Mouse (Mus musculus): Measurements from ENCODE around the gene Nrde2. TPM values are rescaled to one million over a fixed set of nuclear protein-coding genes. Genes with fewer than 3 reads are reported as not detected.

Nrde2 gene
- polyA plus RNA-seq, 1 experiment from 2014 or later, result 15.7 TPM

DNA sequence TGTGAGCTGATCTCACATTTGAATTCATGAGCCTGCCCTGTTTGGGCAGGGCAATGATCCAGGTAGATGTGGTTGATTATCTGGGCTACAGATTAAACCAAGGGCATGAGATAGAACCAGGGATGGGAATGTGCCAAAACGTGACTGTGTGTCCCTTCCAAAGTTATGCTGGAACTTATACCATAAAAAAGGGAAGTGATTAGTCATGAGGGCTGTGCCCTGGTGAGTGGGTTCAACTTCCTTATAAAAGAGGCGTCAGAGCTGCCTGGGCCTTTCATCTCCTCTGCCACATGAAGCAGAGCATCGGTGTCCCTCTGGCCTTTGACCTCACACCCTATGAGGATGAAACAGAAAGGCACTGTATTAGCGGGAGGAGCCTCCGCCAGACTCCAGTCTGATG lies 24.5 kb upstream of the Nrde2 start:
- ATAC-seq, result no peak
- no peak overlapping the region for H3K27ac ChIP-seq (ENCODE audit: low read length)
- H3K9ac ChIP-seq (replicated peaks; ENCODE audit: low read depth, low read length), result no peak overlapping the region
- no peaks in the 10 kb centered on the region for H3K36me3 ChIP-seq (ENCODE audit: control insufficient read depth, insufficient read depth)
- WGBS, result 83% methylated on average over 5 of the region's 5 CpGs
- peaks cover 13% of the 10 kb centered on the region for H3K4me1 ChIP-seq (replicated peaks; ENCODE audit: control insufficient read depth, insufficient read depth, low read length)
- no peak overlapping the region for H3K4me3 ChIP-seq (replicated peaks; ENCODE audit: low read length)
- H3K4me2 ChIP-seq (ENCODE audit: low read length), result no peak overlapping the region
- H3K9me3 ChIP-seq (ENCODE audit: control insufficient read depth, low read length), result no peaks in the 10 kb centered on the region
- no peaks in the 10 kb centered on the region for H3K27me3 ChIP-seq (replicated peaks; ENCODE audit: control insufficient read depth, insufficient read depth, low read length)

DNA sequence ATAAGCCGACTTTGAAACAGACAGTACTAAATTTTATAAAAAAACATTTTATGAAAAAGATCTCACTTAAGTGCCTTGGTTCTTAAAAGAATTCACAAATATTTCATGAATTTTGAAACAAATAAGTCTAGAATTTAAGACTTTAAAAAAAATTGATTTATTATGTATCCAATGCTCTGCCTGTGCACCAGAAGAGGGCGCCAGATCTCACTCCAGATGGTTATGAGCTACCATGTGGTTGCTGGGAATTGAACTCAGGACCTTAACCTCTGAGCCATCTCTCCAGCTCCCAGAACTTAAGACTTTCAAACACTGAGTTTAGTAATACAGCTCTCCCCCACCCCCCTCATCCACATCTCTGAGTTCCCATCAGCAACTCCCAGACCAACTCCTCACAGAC lies 23.2 kb upstream of the Nrde2 start:
- H3K9ac ChIP-seq (replicated peaks; ENCODE audit: low read depth, low read length), result no peak overlapping the region
- H3K4me1 ChIP-seq (replicated peaks; ENCODE audit: control insufficient read depth, insufficient read depth, low read length), result peaks cover 7% of the 10 kb centered on the region
- no peak overlapping the region for H3K27ac ChIP-seq (ENCODE audit: low read length)
- no peaks in the 10 kb centered on the region for H3K27me3 ChIP-seq (replicated peaks; ENCODE audit: control insufficient read depth, insufficient read depth, low read length)
- WGBS, result 88% methylated on average over 2 of the region's 2 CpGs
- H3K9me3 ChIP-seq (ENCODE audit: control insufficient read depth, low read length), result no peaks in the 10 kb centered on the region
- no peak overlapping the region for H3K4me2 ChIP-seq (ENCODE audit: low read length)
- no peak for ATAC-seq
- H3K36me3 ChIP-seq (ENCODE audit: control insufficient read depth, insufficient read depth), result no peaks in the 10 kb centered on the region
- H3K4me3 ChIP-seq (replicated peaks; ENCODE audit: low read length), result no peak overlapping the region

DNA sequence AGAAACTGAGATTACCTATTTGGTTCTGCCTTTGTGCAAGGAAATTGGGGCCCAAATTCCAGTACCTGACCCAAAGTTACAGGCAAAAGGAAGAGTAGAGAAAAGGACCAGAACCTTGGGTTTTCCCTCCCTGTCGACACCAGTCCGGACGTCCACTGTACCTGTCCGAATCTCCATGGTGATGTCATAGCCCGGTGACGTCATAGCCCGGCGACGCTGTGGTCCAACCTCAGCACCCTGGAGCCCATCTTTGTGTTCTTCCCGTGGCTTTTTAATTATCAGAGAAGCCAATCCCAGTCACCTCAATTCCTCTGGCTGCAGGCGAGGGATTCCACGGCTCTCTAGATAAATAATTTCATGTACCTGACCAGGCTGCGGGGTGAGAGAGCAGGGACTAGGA lies 21.3 kb upstream of the Nrde2 start:
- Histone ChIP-seq H3K36me3 (ENCODE audit: control insufficient read depth, insufficient read depth) (no peaks in the 10 kb centered on the region), H3K9me3 (ENCODE audit: control insufficient read depth, low read length) (no peaks in the 10 kb centered on the region), H3K4me3 (replicated peaks; ENCODE audit: low read length) (no peak overlapping the region), H3K4me2 (ENCODE audit: low read length) (no peak overlapping the region), H3K27ac (ENCODE audit: low read length) (no peak overlapping the region), H3K9ac (replicated peaks; ENCODE audit: low read depth, low read length) (no peak overlapping the region), H3K27me3 (replicated peaks; ENCODE audit: control insufficient read depth, insufficient read depth, low read length) (no peaks in the 10 kb centered on the region), H3K4me1 (replicated peaks; ENCODE audit: control insufficient read depth, insufficient read depth, low read length) (peaks cover under 1% of the 10 kb centered on the region)
- no peak for ATAC-seq
- 90% methylated on average over 13 of the region's 13 CpGs for WGBS

DNA sequence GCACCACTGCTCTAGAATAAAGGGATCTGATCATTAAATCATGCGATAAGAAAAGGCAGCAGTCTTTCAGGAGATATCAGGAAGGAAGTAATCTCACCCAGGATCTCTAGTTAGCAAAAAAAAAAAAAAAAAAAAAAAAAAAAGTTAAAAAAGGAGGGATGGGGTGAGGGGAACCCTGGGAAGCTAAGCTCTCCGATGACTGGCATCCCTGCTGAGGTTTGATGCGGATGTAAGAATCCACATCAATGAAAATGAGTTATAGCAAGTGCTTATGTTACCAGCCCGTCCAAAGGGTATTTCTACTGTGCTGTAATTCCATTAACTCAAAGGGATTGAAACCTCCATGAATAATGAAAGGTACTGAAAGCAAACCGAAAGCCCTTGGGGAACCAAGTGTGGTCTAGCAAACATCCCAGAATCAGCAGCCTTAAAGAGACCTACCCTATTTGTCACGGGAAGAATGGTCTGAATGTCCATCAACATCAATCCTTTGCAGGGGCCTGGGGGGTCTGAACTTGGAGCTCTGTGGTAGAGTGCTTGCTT lies 19.5 kb upstream of the Nrde2 start:
- WGBS, result 26% methylated on average over 6 of the region's 6 CpGs
- no peaks in the 10 kb centered on the region for H3K36me3 ChIP-seq (ENCODE audit: control insufficient read depth, insufficient read depth)
- no peaks in the 10 kb centered on the region for H3K9me3 ChIP-seq (ENCODE audit: control insufficient read depth, low read length)
- no peak overlapping the region for H3K9ac ChIP-seq (replicated peaks; ENCODE audit: low read depth, low read length)
- no peak for ATAC-seq
- H3K27ac ChIP-seq (ENCODE audit: low read length), result no peak overlapping the region
- no peaks in the 10 kb centered on the region for H3K27me3 ChIP-seq (replicated peaks; ENCODE audit: control insufficient read depth, insufficient read depth, low read length)
- H3K4me1 ChIP-seq (replicated peaks; ENCODE audit: control insufficient read depth, insufficient read depth, low read length), result no peaks in the 10 kb centered on the region
- H3K4me2 ChIP-seq (ENCODE audit: low read length), result no peak overlapping the region
- no peak overlapping the region for H3K4me3 ChIP-seq (replicated peaks; ENCODE audit: low read length)

DNA sequence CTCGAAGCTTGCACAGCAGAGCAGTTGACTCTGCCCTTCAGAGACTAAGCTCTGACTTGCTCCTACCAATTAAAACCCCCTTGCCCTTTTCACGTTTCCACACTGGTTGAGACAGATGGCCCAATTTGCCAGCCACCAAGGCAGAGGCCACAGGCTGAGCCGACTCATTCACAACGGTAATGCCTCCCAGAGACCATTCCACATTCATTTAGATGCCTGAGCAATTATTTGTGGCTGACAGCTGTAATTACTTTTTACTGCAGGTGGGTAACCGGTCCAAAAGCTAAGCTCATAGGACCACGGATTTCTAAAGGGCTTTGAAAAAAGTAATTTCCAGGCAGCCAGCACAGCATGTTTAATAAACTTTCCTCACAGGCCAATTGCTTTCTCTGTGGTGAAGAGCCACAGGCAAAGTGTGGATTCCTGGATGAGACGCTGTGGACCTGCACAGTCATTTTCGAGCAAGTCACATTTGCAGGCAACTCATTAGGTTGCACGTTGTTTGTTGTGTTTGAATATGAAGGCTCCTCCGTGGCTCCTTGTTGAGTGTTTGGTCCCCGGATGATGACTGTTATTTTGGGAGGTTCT lies 17.1 kb upstream of the Nrde2 start:
- no peaks in the 10 kb centered on the region for H3K4me1 ChIP-seq (replicated peaks; ENCODE audit: control insufficient read depth, insufficient read depth, low read length)
- no peak overlapping the region for H3K9ac ChIP-seq (replicated peaks; ENCODE audit: low read depth, low read length)
- H3K9me3 ChIP-seq (ENCODE audit: control insufficient read depth, low read length), result no peaks in the 10 kb centered on the region
- peak; percentile 61 for ATAC-seq
- WGBS, result 18% methylated on average over 11 of the region's 11 CpGs
- no peak overlapping the region for H3K4me2 ChIP-seq (ENCODE audit: low read length)
- H3K4me3 ChIP-seq (replicated peaks; ENCODE audit: low read length), result no peak overlapping the region
- H3K36me3 ChIP-seq (ENCODE audit: control insufficient read depth, insufficient read depth), result no peaks in the 10 kb centered on the region
- no peak overlapping the region for H3K27ac ChIP-seq (ENCODE audit: low read length)
- no peaks in the 10 kb centered on the region for H3K27me3 ChIP-seq (replicated peaks; ENCODE audit: control insufficient read depth, insufficient read depth, low read length)

DNA sequence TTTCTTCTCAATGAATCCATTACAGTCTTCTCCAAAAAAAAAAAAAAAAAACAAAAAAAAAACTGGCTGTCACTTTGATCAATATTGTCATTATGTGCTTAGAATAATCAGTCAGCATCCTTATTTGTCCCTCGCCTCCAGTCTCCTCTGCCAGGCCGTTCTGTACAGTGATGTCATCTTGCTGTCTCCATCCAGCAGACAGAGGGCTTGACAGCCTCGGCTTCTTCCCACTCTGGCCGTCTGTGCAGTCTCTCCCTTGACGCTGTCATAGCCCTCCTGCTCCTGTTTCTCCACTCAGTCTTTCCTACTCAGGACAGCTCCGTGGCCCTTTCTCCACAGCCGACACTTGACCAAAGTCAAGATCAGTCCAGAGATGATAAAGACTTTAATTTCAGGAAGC lies 13.0 kb upstream of the Nrde2 start:
- Histone ChIP-seq H3K4me2 (ENCODE audit: low read length) (no peak overlapping the region), H3K36me3 (ENCODE audit: control insufficient read depth, insufficient read depth) (no peaks in the 10 kb centered on the region), H3K27me3 (replicated peaks; ENCODE audit: control insufficient read depth, insufficient read depth, low read length) (no peaks in the 10 kb centered on the region), H3K9ac (replicated peaks; ENCODE audit: low read depth, low read length) (no peak overlapping the region), H3K9me3 (ENCODE audit: control insufficient read depth, low read length) (no peaks in the 10 kb centered on the region), H3K4me1 (replicated peaks; ENCODE audit: control insufficient read depth, insufficient read depth, low read length) (peaks cover 10% of the 10 kb centered on the region), H3K4me3 (replicated peaks; ENCODE audit: low read length) (no peak overlapping the region), H3K27ac (ENCODE audit: low read length) (no peak overlapping the region)
- no peak for ATAC-seq
- 76% methylated on average over 7 of the region's 7 CpGs for WGBS

DNA sequence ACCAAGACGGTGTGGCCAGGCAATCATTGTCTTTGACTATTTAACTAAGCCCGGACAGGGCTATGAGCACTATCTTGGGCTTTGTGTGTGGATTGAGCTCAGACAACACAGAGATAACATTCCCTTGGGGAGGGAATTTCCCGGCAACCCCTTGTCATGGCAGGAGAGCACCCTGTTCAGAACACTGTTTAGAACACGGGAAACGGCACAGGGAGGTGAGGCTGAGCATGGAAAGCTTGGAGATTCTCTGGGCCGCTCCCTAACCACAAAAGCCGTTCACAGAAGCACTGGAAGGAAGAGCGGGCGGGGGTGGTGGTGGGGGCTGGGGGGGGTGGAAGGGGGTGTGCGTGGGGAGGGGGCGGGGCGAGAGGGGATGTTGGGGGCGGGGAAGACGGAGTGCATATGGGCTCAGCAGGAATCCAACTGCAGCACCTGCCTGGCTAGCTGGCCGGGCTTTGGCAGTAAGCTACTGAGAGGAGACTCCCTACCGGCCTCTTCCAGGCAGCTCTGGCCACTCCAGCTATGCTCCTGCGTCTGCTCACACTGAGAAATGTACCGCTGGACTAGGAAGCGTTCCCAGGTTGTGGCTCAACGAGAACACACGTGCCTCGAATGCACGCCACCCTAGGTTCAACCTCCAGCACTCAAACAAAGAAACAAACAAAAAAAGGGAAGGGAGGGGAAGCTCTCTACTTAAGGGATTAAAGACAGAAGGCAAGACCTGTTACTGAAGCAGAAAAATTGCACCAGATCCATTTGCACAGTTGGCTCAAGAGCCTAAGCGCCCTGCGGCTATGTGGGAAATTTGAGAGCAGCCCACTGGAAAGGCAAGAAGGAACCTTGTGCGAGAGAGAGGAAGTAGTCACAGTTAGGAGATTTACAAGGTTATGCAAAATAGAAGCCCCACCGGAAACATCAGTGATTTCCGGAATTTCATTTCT lies 8.7 kb upstream of the Nrde2 start:
- no peaks in the 10 kb centered on the region for H3K27me3 ChIP-seq (replicated peaks; ENCODE audit: control insufficient read depth, insufficient read depth, low read length)
- H3K4me2 ChIP-seq (ENCODE audit: low read length), result peak overlapping the region; percentile 53
- peaks cover 16% of the 10 kb centered on the region for H3K4me1 ChIP-seq (replicated peaks; ENCODE audit: control insufficient read depth, insufficient read depth, low read length)
- WGBS, result 8% methylated on average over 25 of the region's 28 CpGs
- peak; percentile 57 for ATAC-seq
- peak overlapping the region; percentile 27 for H3K4me3 ChIP-seq (replicated peaks; ENCODE audit: low read length)
- H3K27ac ChIP-seq (ENCODE audit: low read length), result peak overlapping the region; percentile 84
- no peaks in the 10 kb centered on the region for H3K36me3 ChIP-seq (ENCODE audit: control insufficient read depth, insufficient read depth)
- peak overlapping the region; percentile 55 for H3K9ac ChIP-seq (replicated peaks; ENCODE audit: low read depth, low read length)
- no peaks in the 10 kb centered on the region for H3K9me3 ChIP-seq (ENCODE audit: control insufficient read depth, low read length)

DNA sequence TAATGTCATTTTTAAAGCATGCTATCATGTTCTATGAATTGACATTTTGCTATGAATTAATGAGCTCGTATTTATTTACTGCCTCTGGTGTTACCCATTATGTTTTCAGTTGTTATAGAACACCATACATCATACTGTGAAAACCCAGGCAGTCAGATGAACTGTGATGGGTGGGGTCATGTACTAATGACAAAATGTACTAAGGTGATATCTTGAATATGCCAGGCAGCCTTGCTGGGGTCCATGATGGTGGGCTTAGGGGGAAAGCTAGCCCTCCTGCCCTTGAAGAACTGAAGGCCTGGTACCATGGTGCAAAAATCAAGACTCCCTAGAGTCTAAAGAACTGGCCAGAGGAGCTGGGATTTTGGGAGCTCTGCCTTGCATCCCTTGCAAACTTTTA lies 8.0 kb upstream of the Nrde2 start:
- Histone ChIP-seq H3K27me3 (replicated peaks; ENCODE audit: control insufficient read depth, insufficient read depth, low read length) (no peaks in the 10 kb centered on the region), H3K4me1 (replicated peaks; ENCODE audit: control insufficient read depth, insufficient read depth, low read length) (peaks cover 16% of the 10 kb centered on the region), H3K4me2 (ENCODE audit: low read length) (no peak overlapping the region), H3K4me3 (replicated peaks; ENCODE audit: low read length) (no peak overlapping the region), H3K9ac (replicated peaks; ENCODE audit: low read depth, low read length) (no peak overlapping the region), H3K36me3 (ENCODE audit: control insufficient read depth, insufficient read depth) (no peaks in the 10 kb centered on the region), H3K9me3 (ENCODE audit: control insufficient read depth, low read length) (no peaks in the 10 kb centered on the region), H3K27ac (ENCODE audit: low read length) (peak overlapping the region; percentile 64)
- no peak for ATAC-seq
- 69% methylated on average over 1 of the region's 1 CpGs for WGBS

DNA sequence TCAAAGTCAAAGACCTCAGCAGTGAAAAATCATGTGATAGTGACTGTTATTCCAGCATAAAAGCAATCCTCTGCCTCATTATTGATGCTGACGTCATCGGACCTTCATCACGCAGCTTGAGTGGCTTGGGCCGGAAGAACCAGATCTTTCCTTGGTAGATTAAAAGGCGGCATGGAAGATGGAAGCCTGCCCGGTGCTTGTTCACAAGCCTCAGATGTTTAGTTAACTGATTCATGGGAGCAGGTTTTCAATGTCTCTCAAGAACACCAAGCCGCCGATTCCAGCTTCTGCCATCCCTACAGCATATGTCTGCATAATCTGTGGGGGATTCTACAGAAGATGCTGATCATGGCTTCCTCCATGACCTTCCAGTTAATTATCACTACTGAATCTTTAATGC lies 7.5 kb upstream of the Nrde2 start:
- no peaks in the 10 kb centered on the region for H3K27me3 ChIP-seq (replicated peaks; ENCODE audit: control insufficient read depth, insufficient read depth, low read length)
- no peaks in the 10 kb centered on the region for H3K9me3 ChIP-seq (ENCODE audit: control insufficient read depth, low read length)
- 40% methylated on average over 8 of the region's 8 CpGs for WGBS
- peak overlapping the region; percentile 57 for H3K27ac ChIP-seq (ENCODE audit: low read length)
- no peak overlapping the region for H3K4me3 ChIP-seq (replicated peaks; ENCODE audit: low read length)
- no peak overlapping the region for H3K9ac ChIP-seq (replicated peaks; ENCODE audit: low read depth, low read length)
- peaks cover 16% of the 10 kb centered on the region for H3K4me1 ChIP-seq (replicated peaks; ENCODE audit: control insufficient read depth, insufficient read depth, low read length)
- H3K4me2 ChIP-seq (ENCODE audit: low read length), result no peak overlapping the region
- 0 out of 2 replicates have a peak, but pooled peaks have one; percentile 16 for ATAC-seq
- H3K36me3 ChIP-seq (ENCODE audit: control insufficient read depth, insufficient read depth), result no peaks in the 10 kb centered on the region

All from forebrain, embryonic 16.5 days (tissue).